Mouse (Mus musculus) MEL (cell line): ENCODE measurements at regions not wholly inside any gene's neighbourhood (a gene's known extent, or its start where the extent isn't known, plus 50 kb on each side); places are given as distances from the start of the nearest gene placed in this dataset.

Experiments used
- CHD2 ChIP-seq: IDR thresholded peaks from 2 replicates; pipeline ENCODE4 v1.6.1; 2011; ENCODE audit warnings: low read length, improper control_type of control experiment
- CTCF ChIP-seq, 3 experiments: IDR thresholded peaks in 2 of 3; conservative IDR thresholded peaks in 1 of 3; 2 replicates each; pipeline ENCODE4 v1.5.1; 2011 to 2012; ENCODE audit warnings: low read length in 3 of 3, low read depth in 2 of 3, mild to moderate bottlenecking in 2 of 3, improper control_type of control experiment in 1 of 3, inconsistent platforms in 1 of 3, mixed read lengths in 1 of 3, moderate library complexity in 1 of 3; ENCODE audit not compliant: control insufficient read depth in 1 of 3, insufficient read depth in 1 of 3, poor library complexity in 1 of 3, severe bottlenecking in 1 of 3
- ELF1 ChIP-seq: IDR thresholded peaks from 2 replicates; pipeline ENCODE4 v1.6.1; 2014; ENCODE audit warnings: low read depth, mild to moderate bottlenecking, inconsistent platforms, low read length, improper control_type of control experiment, moderate library complexity
- GATA1 ChIP-seq: IDR thresholded peaks from 2 replicates; pipeline ENCODE4 v1.6.1; 2011; ENCODE audit warnings: low read depth, low read length, improper control_type of control experiment
- ZNF384 ChIP-seq: IDR thresholded peaks from 2 replicates; pipeline ENCODE4 v1.6.1; 2012; ENCODE audit warnings: low read depth, mild to moderate bottlenecking, inconsistent platforms, low read length, improper control_type of control experiment

DNA sequence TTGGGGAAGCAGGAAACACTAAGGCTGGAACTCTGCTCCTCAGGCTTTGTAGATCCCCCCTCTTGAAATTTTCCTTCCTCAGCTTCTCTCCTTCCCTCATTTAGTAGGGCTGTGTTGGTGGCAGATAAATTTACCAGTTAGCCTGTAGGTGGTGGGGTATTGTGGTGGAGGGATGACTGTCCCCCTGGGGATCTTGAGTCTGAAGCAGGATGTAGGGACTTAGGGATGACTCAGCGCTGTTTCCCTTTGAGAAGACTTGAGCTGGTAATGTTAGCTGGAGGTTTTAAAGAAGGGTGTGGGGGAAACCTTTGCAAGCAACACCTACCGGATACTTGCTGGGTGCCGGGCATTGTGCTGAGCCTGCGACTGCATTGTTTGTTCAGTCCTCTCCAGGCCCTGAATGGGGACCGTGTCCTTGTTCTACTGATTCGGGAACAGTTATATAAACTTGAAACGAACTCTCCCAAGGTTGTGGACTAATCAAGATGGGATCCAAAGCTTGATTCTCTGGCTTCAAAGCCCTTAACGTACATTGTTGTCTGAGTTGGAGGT, 115.5 kb upstream of the Fstl4 start:
- TF ChIP-seq ELF1 (no peak), GATA1 (no peak), CHD2 (no peak), CTCF (IDR thresholded peaks at IDR 0.05 in 2 of 3, conservative IDR thresholded peaks at IDR 0.05 in 1 of 3; ENCODE audit: control insufficient read depth in 1 of 3, insufficient read depth in 1 of 3, low read depth in 2 of 3, low read length in 3 of 3, poor library complexity in 1 of 3, severe bottlenecking in 1 of 3) (no peak), ZNF384 (no peak)
